Mouse (Mus musculus) stomach, embryonic 14.5 days (tissue): ENCODE results near the gene Gla. TPM values are rescaled to one million over a fixed set of nuclear protein-coding genes. Genes with fewer than 3 reads are reported as not detected.

Source experiments
- ATAC-seq: fragments of 200-750 bp; cut with Nextera tagmentation; 2 replicates; pipeline ENCODE4 v1.8.0; 2017; ENCODE audit warnings: low read depth, moderate TSS enrichment; ENCODE audit not compliant: insufficient number of reproducible peaks, insufficient read depth, low FRiP score
- H3K27ac ChIP-seq: fragments of 300-500 bp; sonication (generic); 2 replicates; pipeline ENCODE4 v1.5.1; 2014; ENCODE audit warnings: mild to moderate bottlenecking, low read length, moderate library complexity, mixed read lengths
- H3K27me3 ChIP-seq: fragments of 300-500 bp; sonication (generic); 2 replicates; pipeline ENCODE4 v1.6.1; 2014; ENCODE audit warnings: low read length, control low read depth, mixed read lengths; ENCODE audit not compliant: control insufficient read depth, insufficient read depth
- H3K36me3 ChIP-seq: fragments of 300-500 bp; sonication (generic); 2 replicates; pipeline ENCODE4 v1.6.1; 2014; ENCODE audit warnings: mild to moderate bottlenecking, control low read depth, low read length, moderate library complexity, mixed read lengths; ENCODE audit not compliant: control insufficient read depth, insufficient read depth
- H3K4me1 ChIP-seq: fragments of 300-500 bp; sonication (generic); 2 replicates; pipeline ENCODE4 v1.6.1; 2014; ENCODE audit warnings: low read length, control low read depth, mixed read lengths; ENCODE audit not compliant: control insufficient read depth, insufficient read depth
- H3K4me2 ChIP-seq: fragments of 300-500 bp; sonication (generic); replicated peaks from 2 replicates; pipeline ENCODE4 v1.6.1; 2014; ENCODE audit warnings: low read depth, low read length, control low read depth
- H3K4me3 ChIP-seq: fragments of 300-500 bp; sonication (generic); 2 replicates; pipeline ENCODE4 v1.5.1; 2014; ENCODE audit warnings: low read depth, low read length, control low read depth
- H3K9ac ChIP-seq: fragments of 300-500 bp; sonication (generic); replicated peaks from 2 replicates; pipeline ENCODE4 v1.6.1; 2014; ENCODE audit warnings: low read depth, mild to moderate bottlenecking, control low read depth, low read length, moderate library complexity, mixed read lengths
- H3K9me3 ChIP-seq: fragments of 300-500 bp; sonication (generic); 2 replicates; pipeline ENCODE4 v1.6.1; 2016; ENCODE audit warnings: low read depth, low read length, control low read depth; ENCODE audit not compliant: control insufficient read depth
- WGBS: fragments of 180-500 bp; shearing (Covaris S2); extraction: QIAGEN DNeasy Blood & Tissue Kit; methylation state at CpG from one replicate; pipeline ENCODE4 v1.1.7; 2014; 5-methylcytosine and 5-hydroxymethylcytosine counted together
- polyA plus RNA-seq: library from polyadenylated mRNA; unstranded; fragments of >200 nt; fragmentation: Nextera tagmentation; extraction: Ambion mirVana; gene quantifications from 2 replicates; pipeline ENCODE4 v1.2.1, GENCODE M21; 2014

Gla gene
- polyA plus RNA-seq, 1 experiment from 2014 or later = 4.9 TPM

DNA sequence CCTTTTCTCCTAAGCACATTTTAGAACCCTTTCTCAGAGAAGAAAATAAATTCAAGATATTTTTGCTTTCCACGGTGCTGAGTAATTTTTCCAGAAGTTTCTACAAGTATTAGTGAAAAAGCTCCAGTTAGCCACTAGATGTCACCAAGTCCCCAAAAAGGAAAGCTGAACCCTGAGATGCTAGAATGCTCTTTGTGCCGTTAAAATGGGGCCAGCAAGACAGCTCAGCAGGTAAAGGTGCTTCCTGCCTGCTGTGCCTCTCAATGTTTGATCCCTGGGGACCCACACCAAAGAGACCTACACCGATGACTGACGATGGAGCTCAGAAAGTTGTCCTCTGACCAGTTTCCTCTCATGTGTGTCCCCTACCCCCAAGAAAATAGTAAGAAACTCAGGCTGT, 8.5 kb upstream of the Gla start:
- peaks cover 3% of the 10 kb centered on the region; the same call in 1 of the 2 replicates for H3K36me3 ChIP-seq
- ATAC-seq = no peak
- H3K27me3 ChIP-seq = no peaks in the 10 kb centered on the region
- no peaks in the 10 kb centered on the region for H3K9me3 ChIP-seq
- no peak overlapping the region for H3K27ac ChIP-seq
- no peaks in the 10 kb centered on the region for H3K4me1 ChIP-seq
- H3K4me2 ChIP-seq = no peak overlapping the region
- no peak overlapping the region for H3K4me3 ChIP-seq
- 28% methylated on average over 4 of the region's 4 CpGs for WGBS
- no peak overlapping the region for H3K9ac ChIP-seq

DNA sequence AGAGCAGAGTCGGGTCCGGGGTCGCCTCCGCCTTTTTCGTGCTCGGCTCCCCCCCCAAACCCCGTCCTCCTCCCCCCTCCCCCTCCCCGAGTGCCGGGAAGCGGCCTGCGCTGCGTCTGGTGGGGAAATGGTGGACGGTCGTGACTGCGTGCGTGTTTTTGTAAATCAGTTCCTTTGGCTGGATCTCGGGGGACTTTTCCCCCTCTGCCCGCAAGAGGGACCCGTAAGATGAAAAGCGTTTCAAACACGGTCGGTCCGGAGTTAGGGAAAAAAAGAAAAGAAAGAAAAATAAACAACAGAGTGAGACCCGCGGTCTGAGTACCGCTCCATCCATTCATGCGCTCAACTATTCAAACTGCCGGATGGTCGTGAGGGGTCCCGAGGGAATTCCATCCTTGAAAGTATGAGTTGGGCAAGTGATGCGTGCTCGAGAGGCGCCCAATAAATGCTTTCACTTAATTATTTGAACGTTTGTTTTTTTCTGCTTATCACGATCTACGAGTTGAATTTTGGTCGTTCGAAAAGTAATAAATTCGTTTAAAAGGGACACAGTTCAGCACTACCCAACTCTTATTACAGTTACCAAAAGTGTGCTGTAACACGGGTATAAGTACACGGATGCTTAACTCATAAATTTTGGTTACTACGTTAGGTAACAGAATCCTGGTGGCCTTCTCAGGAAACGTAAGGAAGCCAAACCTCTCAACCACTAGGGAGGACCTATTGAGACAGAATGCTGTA, 625 bp upstream of the Gla start:
- peak overlapping the region; percentile 82 for H3K27ac ChIP-seq
- H3K4me1 ChIP-seq = no peaks in the 10 kb centered on the region
- no peaks in the 10 kb centered on the region for H3K36me3 ChIP-seq
- H3K27me3 ChIP-seq = no peaks in the 10 kb centered on the region
- peak overlapping the region; percentile 45 for H3K9ac ChIP-seq
- H3K4me3 ChIP-seq = peak overlapping the region; percentile 51
- peak overlapping the region; percentile 40 for H3K4me2 ChIP-seq
- ATAC-seq = peak; percentile 78
- WGBS = 19% methylated on average over 43 of the region's 43 CpGs
- H3K9me3 ChIP-seq = no peaks in the 10 kb centered on the region

DNA sequence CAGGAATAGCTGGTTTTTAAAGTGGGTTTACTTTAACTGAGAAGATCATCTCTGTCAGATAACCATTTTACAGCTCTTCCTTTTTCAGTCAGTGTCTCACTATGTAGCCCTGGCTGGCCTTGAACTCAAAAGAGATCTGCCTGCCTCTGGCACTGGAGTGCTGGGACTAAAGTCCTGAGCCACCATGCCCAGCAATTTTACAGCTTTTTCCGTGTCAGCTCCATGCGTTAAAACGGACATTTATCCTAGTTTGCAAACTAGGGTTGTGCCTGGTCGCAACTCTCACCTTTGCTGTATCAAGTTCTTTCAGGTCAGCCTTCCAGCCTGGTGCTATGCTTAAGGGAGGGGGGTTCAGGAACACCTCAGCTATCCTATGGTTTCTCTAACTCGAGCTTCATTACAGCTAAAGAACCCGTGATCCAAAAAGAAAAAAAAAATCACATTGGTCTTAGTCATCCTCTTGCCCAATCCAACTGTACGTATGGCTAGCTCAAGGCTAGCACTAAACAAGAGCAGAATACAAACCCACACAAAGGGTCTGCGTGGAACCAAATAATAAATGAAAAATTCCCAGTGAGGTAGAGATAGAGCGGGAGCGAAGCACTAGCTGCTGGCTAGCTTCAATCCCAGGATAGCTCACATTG, 881 bp downstream of the Gla start:
- no peaks in the 10 kb centered on the region for H3K9me3 ChIP-seq
- H3K27me3 ChIP-seq = no peaks in the 10 kb centered on the region
- ATAC-seq = no peak
- peak overlapping the region; percentile 53 for H3K4me2 ChIP-seq
- H3K4me3 ChIP-seq = peak overlapping the region; percentile 46
- peak overlapping the region; percentile 46 for H3K9ac ChIP-seq
- WGBS = 28% methylated on average over 10 of the region's 10 CpGs
- no peaks in the 10 kb centered on the region for H3K36me3 ChIP-seq
- H3K4me1 ChIP-seq = no peaks in the 10 kb centered on the region
- H3K27ac ChIP-seq = no peak overlapping the region

DNA sequence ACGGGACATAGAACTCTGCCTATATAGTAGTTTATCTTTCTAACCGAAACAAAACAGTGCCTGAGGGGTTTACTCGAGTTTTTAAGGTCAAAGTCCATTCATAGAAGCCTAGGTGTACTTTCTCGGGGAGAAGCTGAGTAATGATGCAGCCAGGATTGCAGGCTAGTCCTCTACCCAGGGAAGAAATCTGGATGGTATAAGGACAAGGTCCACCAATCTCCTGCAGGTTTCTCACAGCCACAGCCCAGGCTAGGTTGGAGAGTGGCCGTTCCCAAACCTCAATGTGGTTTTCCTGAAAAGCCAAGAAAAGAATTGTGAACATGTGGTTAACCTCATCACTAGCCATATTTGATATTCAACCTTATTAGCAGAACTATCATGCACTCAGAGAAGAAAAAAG, 11.1 kb downstream of the Gla start:
- Histone ChIP-seq H3K27ac (no peak overlapping the region), H3K4me2 (no peak overlapping the region), H3K27me3 (no peaks in the 10 kb centered on the region), H3K9me3 (no peaks in the 10 kb centered on the region), H3K9ac (no peak overlapping the region), H3K4me3 (no peak overlapping the region), H3K4me1 (no peaks in the 10 kb centered on the region), H3K36me3 (peaks cover 4% of the 10 kb centered on the region; the same call in 1 of the 2 replicates)
- 52% methylated on average over 5 of the region's 5 CpGs for WGBS
- ATAC-seq = no peak

DNA sequence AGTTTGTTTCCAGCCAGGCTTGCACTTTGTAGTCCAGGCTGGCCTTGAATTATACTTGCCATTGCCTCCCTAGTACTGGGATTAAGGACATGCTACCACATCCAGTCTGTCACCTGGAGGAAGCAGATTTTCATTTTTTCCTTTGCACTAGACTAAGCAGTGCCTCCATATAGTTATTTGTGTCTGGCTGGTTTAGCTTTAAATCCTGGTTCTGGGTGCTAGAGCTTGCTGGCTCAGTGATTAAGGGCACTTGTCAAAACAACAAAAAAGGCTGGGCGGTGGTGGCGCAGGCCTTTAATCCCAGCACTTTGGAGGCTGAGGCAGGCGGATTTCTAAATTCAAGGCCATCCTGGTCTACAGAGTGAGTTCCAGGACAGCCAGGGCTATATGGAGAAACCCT, 11.9 kb downstream of the Gla start:
- H3K9ac ChIP-seq = no peak overlapping the region
- no peaks in the 10 kb centered on the region for H3K4me1 ChIP-seq
- WGBS = 89% methylated on average over 3 of the region's 3 CpGs
- H3K27me3 ChIP-seq = no peaks in the 10 kb centered on the region
- ATAC-seq = no peak
- peaks cover 4% of the 10 kb centered on the region; the same call in 1 of the 2 replicates for H3K36me3 ChIP-seq
- no peak overlapping the region for H3K27ac ChIP-seq
- no peak overlapping the region for H3K4me3 ChIP-seq
- no peaks in the 10 kb centered on the region for H3K9me3 ChIP-seq
- no peak overlapping the region for H3K4me2 ChIP-seq

DNA sequence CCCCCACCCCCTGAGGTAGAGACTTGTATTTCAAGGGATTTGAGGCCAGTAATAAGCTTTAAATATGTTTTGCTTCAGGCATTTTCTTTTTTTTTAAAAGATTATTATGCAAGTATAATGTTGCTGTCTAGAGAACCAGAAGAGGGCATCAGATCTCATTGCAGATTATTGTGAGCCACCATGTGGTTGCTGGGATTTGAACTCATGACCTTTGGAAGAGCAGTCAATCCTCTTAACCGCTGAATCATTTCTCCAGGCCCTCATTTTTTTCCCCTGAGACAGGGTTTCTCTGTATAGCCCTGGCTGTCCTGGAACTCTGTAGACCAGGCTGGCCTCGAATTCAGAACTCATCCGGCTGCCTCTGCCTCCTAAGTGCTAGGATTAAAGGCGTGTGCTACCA, 12.7 kb downstream of the Gla start:
- Histone ChIP-seq H3K4me1 (no peaks in the 10 kb centered on the region), H3K36me3 (peaks cover 4% of the 10 kb centered on the region; the same call in 1 of the 2 replicates), H3K27ac (no peak overlapping the region), H3K4me2 (no peak overlapping the region), H3K9ac (no peak overlapping the region), H3K4me3 (no peak overlapping the region), H3K9me3 (no peaks in the 10 kb centered on the region), H3K27me3 (no peaks in the 10 kb centered on the region)
- 86% methylated on average over 4 of the region's 4 CpGs for WGBS
- ATAC-seq = no peak

DNA sequence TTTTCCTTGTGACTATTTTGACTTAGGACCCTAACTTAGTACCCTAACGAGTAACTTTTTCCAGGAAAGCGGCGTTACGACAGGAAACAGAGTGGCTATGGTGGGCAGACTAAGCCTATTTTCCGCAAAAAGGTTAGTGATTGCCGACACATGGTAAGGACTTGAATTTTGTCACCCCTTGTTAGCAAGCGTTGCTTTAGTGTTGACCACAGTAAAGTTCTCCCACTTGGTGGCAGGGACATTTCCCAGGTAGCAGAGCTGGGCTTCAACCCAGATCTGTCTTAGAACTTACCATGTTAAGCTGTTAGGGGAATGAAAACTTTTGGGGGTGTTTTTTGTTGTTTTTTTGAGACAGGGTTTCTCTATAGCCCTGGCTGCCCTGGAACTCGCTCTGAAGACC, 14.5 kb downstream of the Gla start:
- no peaks in the 10 kb centered on the region for H3K4me1 ChIP-seq
- peak overlapping the region; percentile 64 for H3K4me2 ChIP-seq
- WGBS = 42% methylated on average over 8 of the region's 8 CpGs
- H3K9ac ChIP-seq = peak overlapping the region; percentile 58
- peak overlapping the region; percentile 49 for H3K4me3 ChIP-seq
- H3K27ac ChIP-seq = no peak overlapping the region
- no peaks in the 10 kb centered on the region for H3K9me3 ChIP-seq
- H3K27me3 ChIP-seq = no peaks in the 10 kb centered on the region
- no peak for ATAC-seq
- H3K36me3 ChIP-seq = peaks cover 4% of the 10 kb centered on the region; the same call in 1 of the 2 replicates

DNA sequence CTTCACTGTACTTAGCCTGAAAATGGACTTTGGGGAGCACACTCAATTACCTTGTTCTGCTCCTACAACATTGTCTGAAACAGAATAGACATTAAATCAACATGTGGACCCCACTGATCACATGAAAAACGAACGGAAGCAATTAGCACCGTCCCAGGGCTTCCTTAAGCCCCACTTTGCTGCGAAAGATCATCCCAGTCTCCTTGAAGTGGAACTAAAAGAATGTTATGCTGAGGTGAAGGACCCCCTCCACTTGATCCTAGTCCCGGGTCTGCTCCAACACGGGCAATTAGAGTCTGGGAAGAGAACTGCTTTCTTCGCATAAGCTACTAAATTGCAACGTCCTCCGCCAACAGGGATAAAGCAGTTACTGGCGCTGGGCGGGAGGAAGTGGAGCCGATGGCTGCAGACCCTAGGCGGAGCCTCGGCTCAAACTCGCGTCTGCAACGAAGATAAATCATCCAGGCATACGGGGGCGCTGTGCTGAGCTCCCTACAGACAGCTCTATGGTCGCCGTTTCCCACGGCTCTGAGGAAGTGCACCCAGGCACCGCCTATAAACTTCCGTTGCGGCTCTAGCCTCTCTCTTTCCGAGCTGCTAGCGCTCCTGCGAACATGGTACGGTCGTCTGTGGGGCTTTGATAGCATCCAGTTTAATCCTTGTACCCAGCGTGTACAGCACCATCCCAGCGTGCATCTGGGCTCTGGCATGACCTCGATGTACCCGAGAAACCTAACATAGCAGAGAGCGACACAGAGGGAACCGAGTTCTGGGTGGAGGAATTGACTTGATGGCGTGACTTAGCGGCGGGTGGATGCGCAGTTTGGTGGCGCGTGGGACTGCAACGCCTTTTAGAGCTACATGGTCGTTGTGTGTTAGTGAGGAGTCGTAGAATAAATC, 15.6 kb downstream of the Gla start, which contains the start of gene Rpl36a:
Rpl36a (plus strand) TSS at position 552 of the 900 bp plus-strand sequence.
- peak within 1 kb of the TSS; percentile 58 for H3K9ac ChIP-seq
- peak; percentile 97 for ATAC-seq
- peak within 1 kb of the TSS; percentile 64 for H3K4me2 ChIP-seq
- H3K9me3 ChIP-seq = no peaks in the 10 kb centered on the region
- H3K27me3 ChIP-seq = no peaks in the 10 kb centered on the region
- H3K4me3 ChIP-seq = peak within 1 kb of the TSS; percentile 49
- peak within 1 kb of the TSS; percentile 84 for H3K27ac ChIP-seq
- H3K36me3 ChIP-seq = peaks cover 4% of the 10 kb centered on the region; the same call in 1 of the 2 replicates
- 17% methylated on average over 45 of the region's 45 CpGs for WGBS
- H3K4me1 ChIP-seq = no peaks in the 10 kb centered on the region
